Mouse (Mus musculus): ENCODE results near the gene Ncoa3. TPM values are rescaled to one million over a fixed set of nuclear protein-coding genes. Genes with fewer than 3 reads are reported as not detected.
"Not testable (repeated sequence)": the region's sequence is repeated elsewhere in the genome, so short reads cannot be mapped to it uniquely, and the experiment has no call there.

Ncoa3 gene
- polyA plus RNA-seq, 1 experiment from 2014 or later: 17.4 TPM

DNA sequence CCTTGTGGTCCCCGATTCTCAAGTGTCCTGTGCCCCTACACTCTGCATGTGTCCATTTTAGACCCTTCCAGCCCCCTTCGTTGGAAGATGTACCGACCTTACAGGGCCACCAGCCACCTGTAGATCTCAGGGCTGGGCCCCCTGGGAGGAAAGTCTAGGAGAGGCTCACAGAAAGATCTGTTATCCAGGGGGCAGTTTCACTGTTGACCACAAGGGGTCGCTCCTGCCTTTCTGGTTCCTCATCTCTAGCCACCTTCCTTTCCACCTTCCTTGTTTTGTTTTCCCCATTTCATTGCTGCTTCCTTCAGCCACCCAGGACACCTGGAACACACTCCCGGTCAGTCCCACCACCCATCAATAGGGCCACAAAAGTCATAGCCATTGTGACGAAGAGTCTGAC, 92.5 kb downstream of the Ncoa3 start:
- H3K27me3 ChIP-seq (ENCODE audit: control insufficient read depth, insufficient read depth, low read length); H3K27ac ChIP-seq (ENCODE audit: low read depth, low read length); H3K36me3 ChIP-seq (ENCODE audit: control insufficient read depth, insufficient read depth, low read length); H3K4me1 ChIP-seq (replicated peaks; ENCODE audit: control insufficient read depth, insufficient read depth, low read length); H3K9me3 ChIP-seq (ENCODE audit: control insufficient read depth, low read length); H3K4me3 ChIP-seq (ENCODE audit: low read depth, low read length); H3K9ac ChIP-seq (ENCODE audit: low read length); H3K4me2 ChIP-seq (ENCODE audit: low read depth, low read length, severe bottlenecking); ATAC-seq (replicated peaks; ENCODE audit: low FRiP score): not testable (repeated sequence)
- WGBS: 39% methylated on average over 6 of the region's 6 CpGs
- DNase-seq (ENCODE audit: low spot score): peak; percentile 82

DNA sequence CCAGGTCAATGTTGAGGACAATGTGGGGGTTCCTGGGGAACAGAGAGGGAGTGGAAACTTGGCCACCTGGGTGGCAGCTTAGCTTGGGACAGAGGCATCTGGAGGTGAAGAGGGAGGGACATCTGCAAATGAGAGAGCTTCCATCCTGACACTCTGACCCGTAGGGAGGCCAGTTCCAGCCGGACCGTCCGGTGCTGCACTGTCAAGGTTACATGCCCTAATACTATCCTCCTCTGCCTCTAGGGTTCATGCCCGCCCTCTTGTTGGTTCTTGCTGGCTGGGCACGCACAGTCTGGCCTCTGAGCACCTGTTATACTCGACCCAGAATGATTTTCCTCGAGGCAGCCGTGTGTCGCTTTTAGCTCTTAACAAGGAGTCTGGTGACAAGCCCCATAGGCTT, 93.3 kb downstream of the Ncoa3 start:
- H3K27me3 ChIP-seq (ENCODE audit: control insufficient read depth, insufficient read depth, low read length): no peaks in the 10 kb centered on the region
- H3K27ac ChIP-seq (ENCODE audit: low read depth, low read length): no peak overlapping the region
- H3K36me3 ChIP-seq (ENCODE audit: control insufficient read depth, insufficient read depth, low read length): no peaks in the 10 kb centered on the region; the same call in 1 of the 2 replicates
- DNase-seq (ENCODE audit: low spot score) (no peak), ATAC-seq (replicated peaks; ENCODE audit: low FRiP score) (no peak)
- H3K4me3 ChIP-seq (ENCODE audit: low read depth, low read length): no peak overlapping the region
- H3K9ac ChIP-seq (ENCODE audit: low read length): no peak overlapping the region
- WGBS: 89% methylated on average over 10 of the region's 10 CpGs
- no peak overlapping the region for H3K4me2 ChIP-seq (ENCODE audit: low read depth, low read length, severe bottlenecking)
- 0 out of 2 replicates have a peak, but pooled peaks cover 3% of the 10 kb centered on the region for H3K4me1 ChIP-seq (replicated peaks; ENCODE audit: control insufficient read depth, insufficient read depth, low read length)
- no peaks in the 10 kb centered on the region for H3K9me3 ChIP-seq (ENCODE audit: control insufficient read depth, low read length)

DNA sequence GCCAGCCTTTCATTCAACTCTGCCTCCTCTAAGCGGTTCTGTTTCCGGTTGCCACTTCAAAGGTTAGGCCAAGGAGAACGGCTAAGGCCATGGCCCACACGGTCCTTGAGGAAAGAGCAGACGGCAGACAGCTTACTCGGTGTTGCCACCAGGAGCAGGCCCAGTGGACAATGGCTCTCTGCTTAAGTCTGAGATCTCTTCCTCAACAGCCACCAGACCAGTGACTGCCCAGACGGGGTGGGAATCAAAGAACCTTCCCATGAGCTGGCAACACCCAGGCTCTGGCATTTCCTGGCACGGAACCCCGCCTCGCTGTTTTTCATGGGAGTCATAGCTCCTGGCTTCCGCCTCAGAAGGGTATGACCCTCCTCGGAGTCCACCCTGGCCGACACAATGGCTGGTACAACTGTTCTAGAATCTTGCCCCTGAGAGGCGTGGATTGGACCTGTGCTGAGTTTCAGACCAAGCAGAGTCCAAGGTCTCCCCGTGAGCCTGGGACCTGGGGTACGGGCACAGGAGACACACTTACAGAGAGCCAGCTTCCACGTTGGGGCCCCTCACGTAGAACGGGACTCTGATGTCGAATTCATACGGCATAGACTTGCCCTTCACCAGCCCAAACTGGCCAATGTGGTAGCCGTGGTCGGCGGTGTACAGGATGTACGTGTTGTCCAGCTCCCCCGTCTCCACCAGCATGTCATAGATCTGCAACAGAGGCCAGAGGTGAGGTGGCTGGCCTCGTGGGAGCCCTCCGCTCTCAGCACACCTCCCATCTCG, 94.2 kb downstream of the Ncoa3 start:
- H3K27ac ChIP-seq (ENCODE audit: low read depth, low read length): no peak overlapping the region
- no peak overlapping the region for H3K9ac ChIP-seq (ENCODE audit: low read length)
- no peaks in the 10 kb centered on the region for H3K9me3 ChIP-seq (ENCODE audit: control insufficient read depth, low read length)
- DNase-seq (ENCODE audit: low spot score): no peak
- H3K4me3 ChIP-seq (ENCODE audit: low read depth, low read length): no peak overlapping the region
- H3K27me3 ChIP-seq (ENCODE audit: control insufficient read depth, insufficient read depth, low read length): no peaks in the 10 kb centered on the region
- H3K4me2 ChIP-seq (ENCODE audit: low read depth, low read length, severe bottlenecking): no peak overlapping the region
- ATAC-seq (replicated peaks; ENCODE audit: low FRiP score): no peak
- 93% methylated on average over 29 of the region's 29 CpGs for WGBS
- H3K36me3 ChIP-seq (ENCODE audit: control insufficient read depth, insufficient read depth, low read length): no peaks in the 10 kb centered on the region; the same call in 1 of the 2 replicates
- H3K4me1 ChIP-seq (replicated peaks; ENCODE audit: control insufficient read depth, insufficient read depth, low read length): 0 out of 2 replicates have a peak, but pooled peaks cover 3% of the 10 kb centered on the region

DNA sequence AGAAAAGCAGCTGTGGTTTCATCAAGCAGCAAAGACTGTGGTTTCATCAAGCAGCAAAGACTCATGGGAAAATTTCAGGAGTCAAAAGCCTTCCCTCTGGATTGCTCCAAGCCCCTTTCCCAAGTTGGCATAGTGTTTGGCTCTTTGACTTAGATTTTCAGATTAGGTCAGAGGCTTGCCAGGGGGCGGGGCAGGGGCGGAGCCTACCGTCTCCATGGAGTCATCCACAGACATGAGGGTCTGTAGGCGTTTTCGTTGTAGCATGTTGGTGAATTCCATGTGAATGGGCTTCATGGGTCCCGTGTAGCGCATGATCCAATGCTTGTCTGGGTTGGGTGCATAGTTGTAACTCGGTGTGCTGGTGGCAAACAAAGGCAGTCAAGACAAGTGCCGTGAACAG, 96.6 kb downstream of the Ncoa3 start:
- Histone ChIP-seq H3K4me2 (ENCODE audit: low read depth, low read length, severe bottlenecking) (no peak overlapping the region), H3K27ac (ENCODE audit: low read depth, low read length) (no peak overlapping the region), H3K9ac (ENCODE audit: low read length) (no peak overlapping the region), H3K9me3 (ENCODE audit: control insufficient read depth, low read length) (no peaks in the 10 kb centered on the region), H3K27me3 (ENCODE audit: control insufficient read depth, insufficient read depth, low read length) (no peaks in the 10 kb centered on the region), H3K4me3 (ENCODE audit: low read depth, low read length) (no peak overlapping the region), H3K36me3 (ENCODE audit: control insufficient read depth, insufficient read depth, low read length) (no peaks in the 10 kb centered on the region; the same call in 1 of the 2 replicates), H3K4me1 (replicated peaks; ENCODE audit: control insufficient read depth, insufficient read depth, low read length) (0 out of 2 replicates have a peak, but pooled peaks cover 3% of the 10 kb centered on the region)
- ATAC-seq (replicated peaks; ENCODE audit: low FRiP score): no peak
- WGBS: 90% methylated on average over 9 of the region's 9 CpGs
- no peak for DNase-seq (ENCODE audit: low spot score)

DNA sequence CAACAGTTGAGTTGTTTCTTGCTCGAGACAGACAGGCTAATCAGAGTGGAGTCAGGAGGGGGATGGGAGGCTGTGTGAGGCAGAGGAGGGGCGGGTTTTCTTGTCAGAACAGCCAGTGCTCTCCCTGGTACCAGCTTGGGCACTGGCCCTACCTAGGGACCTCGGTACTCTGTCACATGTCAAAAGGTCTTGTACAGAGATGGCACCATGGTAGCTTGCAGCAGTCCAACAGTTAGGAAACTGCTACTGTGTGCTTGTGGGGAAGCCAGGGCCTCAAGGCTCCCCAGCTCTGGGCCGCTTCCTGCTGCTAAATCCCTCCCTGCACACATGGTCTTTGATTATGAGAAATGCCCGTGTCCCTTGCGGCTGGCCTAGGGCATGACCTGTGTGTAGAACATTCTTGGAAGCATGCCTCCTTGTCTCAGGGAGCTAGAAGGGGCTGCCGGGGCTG, 97.7 kb downstream of the Ncoa3 start:
- no peak overlapping the region for H3K9ac ChIP-seq (ENCODE audit: low read length)
- DNase-seq (ENCODE audit: low spot score) (no peak), ATAC-seq (replicated peaks; ENCODE audit: low FRiP score) (no peak)
- no peaks in the 10 kb centered on the region for H3K9me3 ChIP-seq (ENCODE audit: control insufficient read depth, low read length)
- no peak overlapping the region for H3K4me3 ChIP-seq (ENCODE audit: low read depth, low read length)
- no peaks in the 10 kb centered on the region for H3K27me3 ChIP-seq (ENCODE audit: control insufficient read depth, insufficient read depth, low read length)
- no peak overlapping the region for H3K27ac ChIP-seq (ENCODE audit: low read depth, low read length)
- no peaks in the 10 kb centered on the region; the same call in 1 of the 2 replicates for H3K36me3 ChIP-seq (ENCODE audit: control insufficient read depth, insufficient read depth, low read length)
- no peak overlapping the region for H3K4me2 ChIP-seq (ENCODE audit: low read depth, low read length, severe bottlenecking)
- H3K4me1 ChIP-seq (replicated peaks; ENCODE audit: control insufficient read depth, insufficient read depth, low read length): 0 out of 2 replicates have a peak, but pooled peaks cover 3% of the 10 kb centered on the region
- 50% methylated on average over 7 of the region's 7 CpGs for WGBS

DNA sequence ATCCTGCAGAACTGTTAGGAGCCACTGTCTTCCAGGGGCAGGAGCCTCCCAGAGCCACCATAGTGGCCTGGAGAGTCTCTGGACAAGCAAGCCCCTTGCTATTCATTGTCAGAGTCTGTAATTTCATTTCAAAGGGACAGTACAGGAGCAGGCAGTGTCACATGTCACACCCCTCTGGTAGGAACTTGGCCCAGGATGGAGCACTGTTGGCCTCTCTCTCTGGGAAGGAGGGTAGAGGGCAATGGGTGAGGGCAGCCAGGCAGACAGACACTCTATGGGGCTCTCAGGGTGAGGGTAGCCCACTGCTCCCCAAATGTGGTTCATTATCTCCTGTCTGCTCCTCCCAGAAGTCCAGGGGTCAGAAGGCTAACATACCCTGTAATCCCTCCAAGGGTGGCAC, 99.2 kb downstream of the Ncoa3 start:
- H3K9ac ChIP-seq (ENCODE audit: low read length): no peak overlapping the region
- 0 out of 2 replicates have a peak, but pooled peaks cover 3% of the 10 kb centered on the region for H3K4me1 ChIP-seq (replicated peaks; ENCODE audit: control insufficient read depth, insufficient read depth, low read length)
- H3K9me3 ChIP-seq (ENCODE audit: control insufficient read depth, low read length): no peaks in the 10 kb centered on the region
- H3K4me3 ChIP-seq (ENCODE audit: low read depth, low read length): no peak overlapping the region
- ATAC-seq (replicated peaks; ENCODE audit: low FRiP score) (no peak), DNase-seq (ENCODE audit: low spot score) (no peak)
- H3K4me2 ChIP-seq (ENCODE audit: low read depth, low read length, severe bottlenecking): no peak overlapping the region
- H3K36me3 ChIP-seq (ENCODE audit: control insufficient read depth, insufficient read depth, low read length): no peaks in the 10 kb centered on the region; the same call in 1 of the 2 replicates
- H3K27me3 ChIP-seq (ENCODE audit: control insufficient read depth, insufficient read depth, low read length): no peaks in the 10 kb centered on the region
- H3K27ac ChIP-seq (ENCODE audit: low read depth, low read length): no peak overlapping the region

DNA sequence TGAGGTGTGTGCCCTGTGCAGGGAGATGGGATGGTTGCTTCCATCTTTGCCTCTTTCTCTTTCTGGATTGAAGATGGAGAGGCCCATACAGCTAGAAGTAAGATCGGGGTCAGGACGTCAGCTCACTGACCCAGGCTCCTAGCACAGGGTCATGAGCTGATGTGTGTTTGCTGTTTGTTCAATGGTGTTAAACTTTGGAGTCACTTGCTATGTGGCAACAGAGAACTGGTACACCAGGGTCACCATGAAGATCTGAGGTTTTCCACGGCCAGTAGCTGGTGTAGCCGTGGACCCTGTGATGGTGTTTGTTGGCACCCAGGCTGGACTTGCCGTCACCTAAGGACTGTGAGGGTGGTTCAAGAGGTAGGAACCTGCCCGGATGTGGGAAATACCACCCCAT, 100.0 kb downstream of the Ncoa3 start:
- H3K4me2 ChIP-seq (ENCODE audit: low read depth, low read length, severe bottlenecking): no peak overlapping the region
- H3K27me3 ChIP-seq (ENCODE audit: control insufficient read depth, insufficient read depth, low read length): no peaks in the 10 kb centered on the region
- H3K9ac ChIP-seq (ENCODE audit: low read length): no peak overlapping the region
- no peaks in the 10 kb centered on the region; the same call in 1 of the 2 replicates for H3K36me3 ChIP-seq (ENCODE audit: control insufficient read depth, insufficient read depth, low read length)
- H3K4me1 ChIP-seq (replicated peaks; ENCODE audit: control insufficient read depth, insufficient read depth, low read length): 0 out of 2 replicates have a peak, but pooled peaks cover 3% of the 10 kb centered on the region
- no peaks in the 10 kb centered on the region for H3K9me3 ChIP-seq (ENCODE audit: control insufficient read depth, low read length)
- no peak overlapping the region for H3K4me3 ChIP-seq (ENCODE audit: low read depth, low read length)
- ATAC-seq (replicated peaks; ENCODE audit: low FRiP score) (no peak), DNase-seq (ENCODE audit: low spot score) (no peak)
- WGBS: 90% methylated on average over 6 of the region's 6 CpGs
- H3K27ac ChIP-seq (ENCODE audit: low read depth, low read length): no peak overlapping the region

DNA sequence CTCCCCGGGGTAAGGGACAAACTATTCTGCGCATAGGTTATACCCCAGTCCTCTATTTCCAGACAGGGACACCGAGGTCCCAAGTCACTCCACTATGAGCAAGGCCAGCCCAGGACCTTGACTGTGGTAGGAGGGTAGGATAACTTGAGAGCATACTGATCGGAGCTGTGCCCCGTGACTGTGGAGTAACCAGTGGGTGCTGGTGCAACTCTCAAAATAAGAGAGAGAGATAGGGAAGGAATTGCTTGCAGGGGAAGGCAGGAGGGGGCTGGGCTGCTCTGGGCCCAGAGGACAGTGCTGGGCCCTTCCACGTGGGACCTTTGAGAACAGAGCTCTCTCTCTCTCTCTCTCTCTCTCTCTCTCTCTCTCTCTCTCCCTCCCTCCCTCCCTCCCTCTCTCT, 103.9 kb downstream of the Ncoa3 start:
- Histone ChIP-seq H3K4me2 (ENCODE audit: low read depth, low read length, severe bottlenecking) (no peak overlapping the region), H3K27ac (ENCODE audit: low read depth, low read length) (no peak overlapping the region), H3K36me3 (ENCODE audit: control insufficient read depth, insufficient read depth, low read length) (no peaks in the 10 kb centered on the region), H3K4me3 (ENCODE audit: low read depth, low read length) (no peak overlapping the region), H3K9me3 (ENCODE audit: control insufficient read depth, low read length) (no peaks in the 10 kb centered on the region), H3K27me3 (ENCODE audit: control insufficient read depth, insufficient read depth, low read length) (no peaks in the 10 kb centered on the region), H3K4me1 (replicated peaks; ENCODE audit: control insufficient read depth, insufficient read depth, low read length) (no peaks in the 10 kb centered on the region), H3K9ac (ENCODE audit: low read length) (no peak overlapping the region)
- 93% methylated on average over 6 of the region's 6 CpGs for WGBS
- DNase-seq (ENCODE audit: low spot score): no peak
- ATAC-seq (replicated peaks; ENCODE audit: low FRiP score): no peak

DNA sequence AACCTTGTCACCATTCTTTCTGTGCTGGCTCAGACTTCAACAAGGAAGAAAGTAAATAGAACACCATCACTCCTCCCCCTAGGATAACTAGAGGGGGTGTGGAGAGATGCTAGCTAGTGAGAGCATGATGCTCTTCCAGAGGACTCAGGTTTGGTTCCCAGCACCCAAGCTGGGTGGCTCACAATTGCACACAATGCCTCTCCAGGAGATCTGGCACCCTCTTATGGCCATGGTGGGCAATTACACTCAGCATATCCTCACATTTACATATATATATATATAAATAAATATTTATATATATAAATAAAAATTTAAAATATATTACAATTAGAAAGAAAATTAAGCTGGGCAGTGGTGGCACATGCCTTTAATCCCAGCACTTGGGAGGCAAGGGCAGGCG, 104.4 kb downstream of the Ncoa3 start:
- no peaks in the 10 kb centered on the region for H3K36me3 ChIP-seq (ENCODE audit: control insufficient read depth, insufficient read depth, low read length)
- H3K9ac ChIP-seq (ENCODE audit: low read length): no peak overlapping the region
- H3K27ac ChIP-seq (ENCODE audit: low read depth, low read length): no peak overlapping the region
- no peak for DNase-seq (ENCODE audit: low spot score)
- whole genome bisulfite sequencing: 100% methylated on average over 1 of the region's 1 CpGs
- no peaks in the 10 kb centered on the region for H3K27me3 ChIP-seq (ENCODE audit: control insufficient read depth, insufficient read depth, low read length)
- no peaks in the 10 kb centered on the region for H3K4me1 ChIP-seq (replicated peaks; ENCODE audit: control insufficient read depth, insufficient read depth, low read length)
- no peak overlapping the region for H3K4me3 ChIP-seq (ENCODE audit: low read depth, low read length)
- ATAC-seq (replicated peaks; ENCODE audit: low FRiP score): no peak
- no peaks in the 10 kb centered on the region for H3K9me3 ChIP-seq (ENCODE audit: control insufficient read depth, low read length)
- no peak overlapping the region for H3K4me2 ChIP-seq (ENCODE audit: low read depth, low read length, severe bottlenecking)
